Mouse (Mus musculus) intestine, embryonic 16.5 days (tissue): ENCODE data around the gene Uba6. TPM values are rescaled to one million over a fixed set of nuclear protein-coding genes. Genes with fewer than 3 reads are reported as not detected.

ENCODE experiments used
- ATAC-seq: fragments of 200-750 bp; cut with Nextera tagmentation; 2 replicates; pipeline ENCODE4 v1.8.0; 2017; ENCODE audit warnings: moderate TSS enrichment, moderate library complexity
- H3K27ac ChIP-seq: fragments of 300-500 bp; sonication (generic); 2 replicates; pipeline ENCODE4 v1.5.1; 2014; ENCODE audit warnings: mild to moderate bottlenecking, low read length
- H3K27me3 ChIP-seq: fragments of 300-500 bp; sonication (generic); replicated peaks from 2 replicates; pipeline ENCODE4 v1.6.1; 2014; ENCODE audit warnings: low read length, control low read depth, mixed read lengths; ENCODE audit not compliant: control insufficient read depth, insufficient read depth
- H3K36me3 ChIP-seq: fragments of 300-500 bp; sonication (generic); 2 replicates; pipeline ENCODE4 v1.6.1; 2014; ENCODE audit warnings: low read length, control low read depth; ENCODE audit not compliant: control insufficient read depth, insufficient read depth
- H3K4me1 ChIP-seq: fragments of 300-500 bp; sonication (generic); 2 replicates; pipeline ENCODE4 v1.6.1; 2014; ENCODE audit warnings: low read length, control low read depth, mixed read lengths; ENCODE audit not compliant: control insufficient read depth, insufficient read depth
- H3K4me2 ChIP-seq: fragments of 300-500 bp; sonication (generic); 2 replicates; pipeline ENCODE4 v1.6.1; 2014; ENCODE audit warnings: low read depth, low read length, control low read depth
- H3K4me3 ChIP-seq: fragments of 300-500 bp; sonication (generic); 2 replicates; pipeline ENCODE4 v1.5.1; 2014; ENCODE audit warnings: mild to moderate bottlenecking, low read length
- H3K9ac ChIP-seq: fragments of 300-500 bp; sonication (generic); 2 replicates; pipeline ENCODE4 v1.6.1; 2014; ENCODE audit warnings: low read depth, low read length
- H3K9me3 ChIP-seq: fragments of 300-500 bp; sonication (generic); 2 replicates; pipeline ENCODE4 v1.6.1; 2016; ENCODE audit warnings: low read length, control low read depth; ENCODE audit not compliant: control insufficient read depth
- WGBS: fragments of 180-500 bp; shearing (Covaris S2); extraction: QIAGEN DNeasy Blood & Tissue Kit; methylation state at CpG from one replicate; pipeline ENCODE4 v1.1.7; 2014; 5-methylcytosine and 5-hydroxymethylcytosine counted together
- polyA plus RNA-seq: library from polyadenylated mRNA; unstranded; fragments of >200 nt; fragmentation: Nextera tagmentation; extraction: Ambion mirVana; gene quantifications from 2 replicates; pipeline ENCODE4 v1.2.1, GENCODE M21; 2015

Gene Uba6
- polyA plus RNA-seq, 1 experiment from 2014 or later, result 8.7 TPM

DNA sequence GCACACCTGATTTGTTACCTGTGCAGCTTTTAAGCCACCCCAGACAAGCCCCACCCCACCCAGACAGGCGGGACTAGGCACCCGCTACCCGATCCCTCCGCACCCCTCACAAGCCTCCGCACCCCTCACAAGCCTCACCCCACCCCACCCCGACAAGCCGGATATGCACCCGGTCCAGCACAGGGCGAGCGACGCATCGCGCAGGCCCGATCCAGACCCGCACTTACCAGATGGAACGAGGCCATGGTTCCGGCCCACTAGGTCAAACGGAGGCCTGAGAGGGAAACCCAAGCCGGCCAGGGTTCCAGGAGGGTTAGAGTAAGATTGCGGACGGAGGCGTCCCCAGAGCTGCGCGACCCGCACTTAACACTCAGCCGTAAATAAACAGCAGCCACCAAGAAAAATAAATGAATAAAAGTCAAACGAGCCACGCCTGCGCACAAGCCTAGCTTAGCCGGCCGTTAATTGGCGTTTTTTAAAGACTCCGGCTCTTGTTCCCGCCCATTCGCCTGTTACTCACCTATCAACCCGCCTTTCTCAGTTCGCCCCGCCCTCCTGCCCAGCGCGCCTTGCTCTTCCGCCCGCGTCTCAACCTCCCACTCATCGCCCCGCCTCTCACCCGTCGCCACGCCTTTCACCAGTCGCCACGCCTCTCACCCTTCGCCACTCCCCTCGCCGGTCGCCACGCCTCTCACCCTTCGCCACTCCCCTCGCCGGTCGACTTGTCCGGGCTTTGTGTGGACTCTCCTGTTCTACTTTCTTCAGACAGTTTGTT, 107.3 kb downstream of the Uba6 start, which contains the start of gene Cenpc1:
Gene Cenpc1 (minus strand): TSS at position 483 of the 775 bp plus-strand sequence.
- H3K9me3 ChIP-seq, result no peaks in the 10 kb centered on the region
- WGBS, result under 1% methylated on average over 59 of the region's 60 CpGs
- H3K4me3 ChIP-seq, result peak within 1 kb of the TSS; percentile 80
- peak within 1 kb of the TSS; percentile 87 for H3K9ac ChIP-seq
- H3K4me1 ChIP-seq, result peaks cover 6% of the 10 kb centered on the region; the same call in 1 of the 2 replicates
- no peaks in the 10 kb centered on the region for H3K27me3 ChIP-seq
- ATAC-seq, result peak; percentile 95
- peak within 1 kb of the TSS; percentile 83 for H3K4me2 ChIP-seq
- no peaks in the 10 kb centered on the region for H3K36me3 ChIP-seq
- peak within 1 kb of the TSS; percentile 96 for H3K27ac ChIP-seq

DNA sequence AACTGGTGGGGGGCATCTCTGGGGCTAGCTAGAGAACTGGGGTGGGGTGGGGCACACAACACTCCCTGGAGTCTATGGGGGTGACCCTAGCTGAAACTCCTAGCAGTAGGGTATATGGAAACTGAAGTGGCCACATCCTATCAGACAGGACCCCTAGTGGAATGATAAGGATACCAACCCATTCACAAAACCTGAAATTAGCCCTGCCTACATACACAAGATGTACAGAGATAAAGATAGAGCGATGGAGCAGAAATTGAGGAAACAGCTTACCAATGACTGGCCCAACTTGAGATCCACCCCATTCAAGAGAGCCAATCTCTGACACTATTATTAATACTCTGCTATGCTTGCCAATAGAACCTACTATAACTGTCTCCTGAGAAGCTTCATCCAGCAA, 109.1 kb downstream of the Uba6 start:
- no peak for ATAC-seq

More for the DNA sequence above, 109.1 kb downstream of the Uba6 start:
- Histone ChIP-seq H3K27ac (no peak overlapping the region), H3K4me1 (peaks cover 6% of the 10 kb centered on the region; the same call in 1 of the 2 replicates), H3K4me2 (no peak overlapping the region), H3K9me3 (no peaks in the 10 kb centered on the region), H3K36me3 (no peaks in the 10 kb centered on the region), H3K4me3 (no peak overlapping the region), H3K27me3 (no peaks in the 10 kb centered on the region), H3K9ac (no peak overlapping the region)
- 94% methylated on average over 1 of the region's 1 CpGs for WGBS

Other genes with a start within 250 kb of the Uba6 start
- 19.9 and 21.6 TPM in 2 replicates for gene Cenpc1, start 107.2 kb downstream of the Uba6 start, polyA plus RNA-seq
- gene Stap1, start 101.1 kb downstream of the Uba6 start, polyA plus RNA-seq, result 0.33 and 0.60 TPM in 2 replicates
- gene Gnrhr, start 25.1 kb upstream of the Uba6 start, polyA plus RNA-seq, result not detected in 2 replicates
- gene Tmprss11c, start 116.5 kb upstream of the Uba6 start, polyA plus RNA-seq, result not detected in 2 replicates
- gene Tmprss11d, start 200.6 kb upstream of the Uba6 start, polyA plus RNA-seq, result not detected in 2 replicates